Mouse (Mus musculus) thymus, adult 2 months (tissue): ENCODE data around the gene Borcs6.

Experiments
- CTCF ChIP-seq: fragments of 200-500 bp; IDR thresholded peaks from 2 replicates; pipeline ENCODE4 v1.5.1; 2012; ENCODE audit warnings: mild to moderate bottlenecking, control low read depth, low read length, moderate library complexity, borderline replicate concordance; ENCODE audit not compliant: control insufficient read depth, poor library complexity, insufficient read depth; ENCODE audit errors: extremely low read depth
- POLR2A ChIP-seq: fragments of 200-500 bp; IDR thresholded peaks from 2 replicates; pipeline ENCODE4 v1.6.1; 2012; ENCODE audit warnings: mild to moderate bottlenecking, low read length, control low read depth, moderate library complexity; ENCODE audit not compliant: control insufficient read depth, poor library complexity, insufficient read depth; ENCODE audit errors: extremely low read depth

DNA sequence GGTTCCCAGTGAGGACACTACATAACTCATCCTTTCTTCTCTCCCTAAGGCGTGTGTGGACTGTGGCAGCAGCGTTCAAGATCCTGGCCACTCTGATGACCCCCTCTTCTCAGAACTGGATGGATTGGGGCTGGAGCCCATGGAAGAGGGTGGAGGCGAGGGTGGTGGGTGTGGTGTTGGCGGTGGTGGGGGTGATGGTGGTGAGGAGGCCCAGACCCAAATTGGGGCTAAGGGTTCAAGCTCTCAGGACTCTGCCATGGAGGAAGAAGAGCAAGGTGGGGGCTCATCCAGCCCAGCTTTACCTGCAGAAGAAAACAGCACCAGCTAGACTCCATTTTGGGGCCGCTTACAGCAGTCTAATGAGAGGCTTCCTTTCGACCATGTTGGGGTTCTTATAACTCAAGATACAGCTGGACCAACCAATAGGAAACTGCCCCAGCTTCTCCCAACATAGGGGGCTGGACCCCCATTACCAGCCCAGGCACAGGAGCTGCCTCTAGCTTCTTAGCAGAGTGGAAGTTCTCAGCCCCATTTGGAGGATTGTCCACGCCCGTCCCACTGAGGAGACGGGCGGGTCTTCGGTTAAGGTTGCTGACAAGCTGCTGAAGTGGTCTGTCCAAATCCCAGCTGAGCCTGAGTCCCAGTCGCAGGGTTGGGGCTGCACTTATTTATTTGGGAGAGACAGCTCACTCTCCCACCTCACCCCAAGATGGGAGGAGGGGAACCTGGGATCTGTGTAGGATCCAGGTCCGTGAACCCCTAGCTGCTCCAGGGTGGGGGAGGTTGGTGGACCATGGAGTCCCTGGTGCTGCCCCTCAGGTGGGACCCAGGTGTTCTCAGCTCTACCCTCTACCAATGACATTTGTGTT lies 49.7 kb downstream of the Borcs6 start:
- TF ChIP-seq CTCF (no peak), POLR2A (no peak)
